Mouse (Mus musculus): Measurements from ENCODE around the gene Ggta1. TPM values are rescaled to one million over a fixed set of nuclear protein-coding genes. Genes with fewer than 3 reads are reported as not detected.

Ggta1 gene
- total and polyA plus RNA-seq, 3 experiments, result 40.5 to 55.8 (median 46.9) TPM

- no peaks in the 10 kb centered on the region for H3K9me3 ChIP-seq (replicated peaks; ENCODE audit: low read length)
- no peaks in the 10 kb centered on the region for H3K79me2 ChIP-seq (replicated peaks; ENCODE audit: control insufficient read depth, extremely low read depth, insufficient read depth, poor library complexity, severe bottlenecking)
- no peaks in the 10 kb centered on the region for H3K36me3 ChIP-seq (replicated peaks in 1 of 2; ENCODE audit: control insufficient read depth in 1 of 2, insufficient read depth in 1 of 2, low read length in 1 of 2)
- dilution Hi-C loops (cut with MboI; ENCODE audit: extremely low pct_ligation_motif_present, extremely low pct_unique_long_range_greater_than_20kb, low sequenced_read_pairs), result no loop called here
- H3K9ac ChIP-seq (ENCODE audit: insufficient read depth, low read depth), result no peak overlapping the region
- no peaks in the 10 kb centered on the region for H3K27me3 ChIP-seq (replicated peaks)
- no peak for TF ChIP-seq BHLHE40 (IDR thresholded peaks at IDR 0.05; ENCODE audit: low read depth, low read length)
- no peak for TF ChIP-seq IRF4 (IDR thresholded peaks at IDR 0.05; ENCODE audit: low read depth, low read length)
- TF ChIP-seq CHD2 (IDR thresholded peaks at IDR 0.05; ENCODE audit: low read length), result no peak
- TF ChIP-seq CHD1 (IDR thresholded peaks at IDR 0.05; ENCODE audit: low read depth, low read length), result no peak
- TF ChIP-seq TCF12 (IDR thresholded peaks at IDR 0.05; ENCODE audit: low read depth, low read length), result no peak
- no peak for TF ChIP-seq SIN3A (IDR thresholded peaks at IDR 0.05; ENCODE audit: low read length)
- no peak for TF ChIP-seq POLR2A (IDR thresholded peaks at IDR 0.05; ENCODE audit: low read depth, low read length)
- no peak for TF ChIP-seq HCFC1 (IDR thresholded peaks at IDR 0.05; ENCODE audit: low read depth, low read length)
- no peak for TF ChIP-seq MAX (IDR thresholded peaks at IDR 0.05; ENCODE audit: low read length)
- TF ChIP-seq NRF1 (IDR thresholded peaks at IDR 0.05; ENCODE audit: low read depth, low read length), result no peak
- TF ChIP-seq GABPA (IDR thresholded peaks at IDR 0.05; ENCODE audit: insufficient replicate concordance, low read depth, low read length), result no peak
- no peak for TF ChIP-seq USF2 (conservative IDR thresholded peaks at IDR 0.05; ENCODE audit: low read depth, low read length)
- no peak for TF ChIP-seq RCOR1 (conservative IDR thresholded peaks at IDR 0.05; ENCODE audit: low read depth, low read length)
- DNase-seq (ENCODE audit: extremely low read depth), result no peak
- in situ Hi-C loops (cut with MboI; ENCODE audit: low pct_ligation_motif_present, low pct_unique_long_range_greater_than_20kb, low sequenced_read_pairs), result no loop called here
- H3K4me2 ChIP-seq (ENCODE audit: insufficient read depth, low read depth, poor library complexity, severe bottlenecking), result no peak overlapping the region
- H3K4me3 ChIP-seq (replicated peaks in 1 of 3; ENCODE audit: low read depth in 2 of 3, low read length in 2 of 3, poor library complexity in 1 of 3), result no peak overlapping the region
- no peak overlapping the region for H3K27ac ChIP-seq (ENCODE audit: insufficient read depth, low read depth)
- peaks cover 10 to 45% of the 10 kb centered on the region in 2 experiments for H3K4me1 ChIP-seq (ENCODE audit: control insufficient read depth in 1 of 2, insufficient read depth in 2 of 2)
These were observed 47.9 kb upstream of the Ggta1 start for GRCm38 (mm10) chr2:35510920-35511319.

- H3K27me3 ChIP-seq (replicated peaks), result no peaks in the 10 kb centered on the region
- no peak overlapping the region for H3K4me3 ChIP-seq (replicated peaks in 1 of 3; ENCODE audit: low read depth in 2 of 3, low read length in 2 of 3, poor library complexity in 1 of 3)
- H3K9ac ChIP-seq (ENCODE audit: insufficient read depth, low read depth), result no peak overlapping the region
- no peak overlapping the region for H3K4me2 ChIP-seq (ENCODE audit: insufficient read depth, low read depth, poor library complexity, severe bottlenecking)
- TF ChIP-seq GABPA (IDR thresholded peaks at IDR 0.05; ENCODE audit: insufficient replicate concordance, low read depth, low read length), result no peak
- no peak for TF ChIP-seq TBP (conservative IDR thresholded peaks at IDR 0.05; ENCODE audit: low read depth, low read length)
- no peak for TF ChIP-seq USF2 (conservative IDR thresholded peaks at IDR 0.05; ENCODE audit: low read depth, low read length)
- no peak for TF ChIP-seq ZC3H11A (IDR thresholded peaks at IDR 0.05; ENCODE audit: low read depth, low read length)
- no peak for TF ChIP-seq MAX (IDR thresholded peaks at IDR 0.05; ENCODE audit: low read length)
- no peak for TF ChIP-seq KAT2A (IDR thresholded peaks at IDR 0.05; ENCODE audit: insufficient replicate concordance, low read length)
- TF ChIP-seq ETS1 (conservative IDR thresholded peaks at IDR 0.05; ENCODE audit: low read depth, low read length), result no peak
- TF ChIP-seq CHD2 (IDR thresholded peaks at IDR 0.05; ENCODE audit: low read length), result no peak
- TF ChIP-seq JUN (IDR thresholded peaks at IDR 0.05; ENCODE audit: insufficient read depth, low read depth, low read length), result no peak
- TF ChIP-seq HCFC1 (IDR thresholded peaks at IDR 0.05; ENCODE audit: low read depth, low read length), result no peak
- TF ChIP-seq NRF1 (IDR thresholded peaks at IDR 0.05; ENCODE audit: low read depth, low read length), result no peak
- TF ChIP-seq IRF4 (IDR thresholded peaks at IDR 0.05; ENCODE audit: low read depth, low read length), result no peak
- TF ChIP-seq USF1 (IDR thresholded peaks at IDR 0.05; ENCODE audit: low read depth, low read length), result no peak
- no peak for TF ChIP-seq NELFE (IDR thresholded peaks at IDR 0.05; ENCODE audit: low read depth, low read length)
- TF ChIP-seq POLR2A (IDR thresholded peaks at IDR 0.05; ENCODE audit: low read depth, low read length), result no peak
- TF ChIP-seq MYC (IDR thresholded peaks at IDR 0.05; ENCODE audit: low read depth, low read length), result no peak
- no peak for TF ChIP-seq BHLHE40 (IDR thresholded peaks at IDR 0.05; ENCODE audit: low read depth, low read length)
- no peak for TF ChIP-seq POLR2AphosphoS2 (IDR thresholded peaks at IDR 0.05; ENCODE audit: low read depth, low read length)
- TF ChIP-seq ZMIZ1 (IDR thresholded peaks at IDR 0.05; ENCODE audit: low read depth, low read length), result no peak
- no peak for TF ChIP-seq UBTF (IDR thresholded peaks at IDR 0.05; ENCODE audit: low read depth, low read length)
- no peaks in the 10 kb centered on the region for H3K9me3 ChIP-seq (replicated peaks; ENCODE audit: low read length)
- no peaks in the 10 kb centered on the region for H3K36me3 ChIP-seq (replicated peaks in 1 of 2; ENCODE audit: control insufficient read depth in 1 of 2, insufficient read depth in 1 of 2, low read length in 1 of 2)
- dilution Hi-C loops (cut with MboI; ENCODE audit: extremely low pct_ligation_motif_present, extremely low pct_unique_long_range_greater_than_20kb, low sequenced_read_pairs), result no loop called here
- DNase-seq (ENCODE audit: extremely low read depth), result no peak
- H3K27ac ChIP-seq (ENCODE audit: insufficient read depth, low read depth), result no peak overlapping the region
- peaks cover 10 to 55% of the 10 kb centered on the region in 2 experiments for H3K4me1 ChIP-seq (ENCODE audit: control insufficient read depth in 1 of 2, insufficient read depth in 2 of 2)
- H3K79me2 ChIP-seq (replicated peaks; ENCODE audit: control insufficient read depth, extremely low read depth, insufficient read depth, poor library complexity, severe bottlenecking), result no peaks in the 10 kb centered on the region
- in situ Hi-C loops (cut with MboI; ENCODE audit: low pct_ligation_motif_present, low pct_unique_long_range_greater_than_20kb, low sequenced_read_pairs), result loop anchor here (10.0 kb wide), 1 partner anchor 215 kb away; no protein-coding TSS in a partner anchor
These were observed 46.9 kb upstream of the Ggta1 start for GRCm38 (mm10) chr2:35509888-35510287.

All from CH12.LX (cell line).